13 mouse cellular contexts compared by ENCODE assay signal in the genomic region with DNA sequence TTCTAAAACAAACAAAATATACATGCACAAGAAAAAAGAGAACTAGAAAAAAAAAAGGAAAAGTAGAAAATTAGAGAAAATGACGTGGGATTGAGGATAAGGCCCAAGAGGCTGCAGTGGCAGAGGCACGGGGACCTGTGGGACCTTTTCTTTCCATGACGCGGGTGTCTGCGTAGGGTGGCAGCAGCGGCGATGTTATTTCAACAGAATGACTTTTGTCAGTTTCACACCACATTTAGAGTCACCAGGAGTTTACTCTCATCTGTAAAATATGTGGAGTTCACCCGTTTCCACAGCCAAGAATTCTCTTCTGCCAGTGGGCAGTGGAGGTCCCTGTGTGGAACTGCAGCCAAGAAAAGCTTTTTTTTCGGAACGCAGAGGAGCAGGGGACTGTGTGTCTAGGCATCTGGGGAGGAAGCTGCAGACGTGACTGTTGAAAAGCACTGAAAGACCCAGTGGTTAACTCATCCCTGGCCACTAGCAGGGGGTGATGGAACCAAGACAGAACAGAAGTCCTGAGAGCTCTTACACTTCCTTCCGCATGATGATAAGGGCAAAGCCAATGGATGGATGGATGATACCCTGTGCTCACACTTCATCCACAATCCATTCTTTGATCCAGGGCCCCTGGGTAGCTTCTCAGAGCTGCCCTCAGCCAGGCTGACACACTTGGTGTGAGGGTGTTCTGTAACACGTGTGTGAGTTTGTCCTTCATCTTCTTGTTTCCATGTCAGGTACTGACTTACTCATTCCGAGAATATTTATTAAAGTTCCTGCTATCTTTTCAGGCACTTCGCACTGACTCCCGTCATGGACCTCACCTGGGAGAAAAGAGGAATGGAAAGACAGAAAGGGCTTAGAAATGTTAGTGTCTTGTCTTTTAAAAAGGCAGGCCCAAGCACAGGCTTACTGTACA. TPM values are rescaled to one million over a fixed set of nuclear protein-coding genes. Genes with fewer than 3 reads are reported as not detected.
DNase-seq lines count a peak whose midpoint lies in the region; ATAC-seq and TF ChIP-seq lines count a peak whose summit lies in the region.
"Had no signal": no experiment of that assay in that cellular context is flagged by ENCODE, and none has a peak within 500 bp of the region (broad histone marks: within the 10 kb centered on the region; RNA-seq: fewer than 3 reads in every experiment).

No protein-coding gene starts in this region.

- H3K9ac ChIP-seq in liver, postnatal 0 days (replicated peaks), result no peak overlapping the region
- H3K9ac ChIP-seq in liver, embryonic 11.5 days (ENCODE audit: low read depth, low read length), result no peak overlapping the region
- H3K9ac ChIP-seq: embryonic facial prominence, embryonic 15.5 days; liver, embryonic 14.5 days; stomach, embryonic 15.5 days had no signal

- H3K27ac ChIP-seq in liver, postnatal 0 days (ENCODE audit: low read depth), result no peak overlapping the region
- no peak overlapping the region for H3K27ac ChIP-seq in liver, embryonic 11.5 days (ENCODE audit: low read depth, low read length)
- H3K27ac ChIP-seq: embryonic facial prominence, embryonic 15.5 days; liver, embryonic 14.5 days; stomach, embryonic 15.5 days had no signal

- DNase-seq in liver, postnatal 0 days, result no peak
- no peak for DNase-seq in liver, embryonic 11.5 days (ENCODE audit: low spot score)
- peak; percentile 8 for DNase-seq in CD4-positive helper T cell, adult 2 months (ENCODE audit: low read depth, low spot score)
- peak; percentile 26 for DNase-seq in splenic B cell, adult 2 months (ENCODE audit: low read depth, low spot score)
- DNase-seq in retina, embryonic 14.5 days (ENCODE audit: low spot score), result no peak
- DNase-seq in cerebellum, adult 8-10 months, result no peak
- DNase-seq: heart, adult 11 months; heart, postnatal 14 days had no signal

- peaks cover 9% of the 10 kb centered on the region; the same call in 1 of the 2 replicates for H3K4me1 ChIP-seq in liver, postnatal 0 days (ENCODE audit: insufficient read depth)
- H3K4me1 ChIP-seq in liver, embryonic 11.5 days (replicated peaks; ENCODE audit: control insufficient read depth, insufficient read depth, low read length), result peaks cover 5% of the 10 kb centered on the region; the same call in 1 of the 2 replicates

- H3K9me3 ChIP-seq in liver, postnatal 0 days (ENCODE audit: low read length), result no peaks in the 10 kb centered on the region
- H3K9me3 ChIP-seq in liver, embryonic 11.5 days (ENCODE audit: control insufficient read depth, low read length), result no peaks in the 10 kb centered on the region
- H3K9me3 ChIP-seq: embryonic facial prominence, embryonic 15.5 days; stomach, embryonic 15.5 days had no signal

- no peak for TF ChIP-seq CTCF in liver, postnatal 0 days (IDR thresholded peaks at IDR 0.05; ENCODE audit: low read depth)

- no peak overlapping the region for H3K4me3 ChIP-seq in liver, postnatal 0 days (ENCODE audit: low read depth, low read length)
- H3K4me3 ChIP-seq in liver, embryonic 11.5 days (ENCODE audit: low read depth, low read length), result no peak overlapping the region

- 54% methylated on average over 16 of the region's 16 CpGs for WGBS in liver, postnatal 0 days (ENCODE audit: insufficient replicate concordance)
- 60% methylated on average over 16 of the region's 16 CpGs for WGBS in liver, embryonic 11.5 days

- TF ChIP-seq EP300 in liver, postnatal 0 days (IDR thresholded peaks at IDR 0.05; ENCODE audit: low read depth), result no peak

- 0 out of 2 replicates have a peak overlapping the region, but pooled peaks have one; percentile 15 for H3K4me2 ChIP-seq in liver, postnatal 0 days (ENCODE audit: low read depth, low read length)
- H3K4me2 ChIP-seq in liver, embryonic 11.5 days, result no peak overlapping the region

- peaks cover 19% of the 10 kb centered on the region; the same call in 1 of the 2 replicates for H3K27me3 ChIP-seq in liver, postnatal 0 days (ENCODE audit: insufficient read depth, low read length)
- peaks cover 25% of the 10 kb centered on the region for H3K27me3 ChIP-seq in liver, embryonic 11.5 days (replicated peaks; ENCODE audit: control insufficient read depth, insufficient read depth, low read length)
- no peaks in the 10 kb centered on the region for H3K27me3 ChIP-seq in splenic B cell, adult 2 months (ENCODE audit: control insufficient read depth, insufficient read depth, low read length, poor library complexity, severe bottlenecking)

- ATAC-seq in liver, postnatal 0 days, result no peak
- ATAC-seq in liver, embryonic 11.5 days (replicated peaks; ENCODE audit: low FRiP score), result no peak
- ATAC-seq in CD4-positive, CD25-positive, alpha-beta regulatory T cell, adult 4 months, result peak; percentile 32
- ATAC-seq: inflammation-experienced regulatory T-cells, adult 6 months had no signal

- H3K36me3 ChIP-seq in liver, postnatal 0 days (replicated peaks; ENCODE audit: insufficient read depth, low read length), result no peaks in the 10 kb centered on the region
- H3K36me3 ChIP-seq in liver, embryonic 11.5 days (ENCODE audit: control insufficient read depth, insufficient read depth, low read length), result no peaks in the 10 kb centered on the region
- H3K36me3 ChIP-seq in splenic B cell, adult 2 months (ENCODE audit: control insufficient read depth, insufficient read depth, low read length, poor library complexity, severe bottlenecking), result no peaks in the 10 kb centered on the region
- H3K36me3 ChIP-seq: embryonic facial prominence, embryonic 15.5 days; stomach, embryonic 15.5 days had no signal

RNA-seq across cellular contexts. Expression of a gene that starts 1.1 kb away (rescaled TPM):
- polyA plus RNA-seq in liver, postnatal 0 days (2015; fragmentation: Nextera tagmentation; extraction: Ambion mirVana), result 0.93 and 1.1 TPM in 2 replicates
- polyA plus RNA-seq in liver, embryonic 11.5 days (2014; fragmentation: Nextera tagmentation; extraction: Ambion mirVana), result 0.86 and 1.2 TPM in 2 replicates
- polyA plus RNA-seq in CD4-positive, CD25-positive, alpha-beta regulatory T cell, adult 4 months (2017; shearing (Covaris generic)), result 1 to 10 TPM in 1 of 2 experiments, under 1 TPM in 1; 0.80 to 2.1 TPM

Comparison
In these comparisons a context has a peak if more than half of its experiments do, and no peak if none do; other contexts are left out.
1. DNase-seq: peak in CD4-positive helper T cell, adult 2 months (single experiment) and splenic B cell, adult 2 months (single experiment); none in liver, postnatal 0 days (single experiment), liver, embryonic 11.5 days (single experiment), retina, embryonic 14.5 days (single experiment) and cerebellum, adult 8-10 months (single experiment).